In the genomic region with DNA sequence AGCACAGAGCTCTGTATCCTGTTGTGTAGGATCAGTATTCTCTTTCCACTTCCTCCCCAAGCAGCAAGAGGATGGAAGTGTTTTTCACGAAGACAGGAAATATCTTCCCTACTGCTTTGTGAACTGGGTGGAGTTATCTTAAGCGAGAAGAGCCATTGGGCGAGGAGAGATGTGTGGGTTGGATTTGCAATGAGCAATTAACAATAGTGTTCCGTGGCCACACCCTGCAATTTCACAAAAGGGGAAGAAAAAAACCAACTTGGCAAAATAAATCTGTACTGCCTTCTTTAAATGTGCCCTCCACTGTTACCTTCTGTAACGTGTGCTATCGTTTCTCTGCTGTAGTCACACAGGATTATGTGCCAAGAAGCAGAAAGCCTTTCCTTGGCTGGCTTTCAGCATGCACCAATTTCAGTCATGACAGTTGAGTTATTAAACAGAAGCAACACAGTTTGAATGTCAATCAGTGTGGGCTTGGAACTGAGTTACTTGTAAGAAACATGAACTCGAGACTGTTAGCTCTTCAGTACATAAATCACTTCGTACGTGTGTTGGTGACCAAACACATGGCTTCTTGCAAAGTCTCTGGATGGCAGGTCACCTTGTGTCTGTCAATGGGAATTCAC, we compare ENCODE assay signal across 12 mouse cellular contexts.
DNase-seq lines count a peak whose midpoint lies in the region; ATAC-seq and TF ChIP-seq lines count a peak whose summit lies in the region.
"Had no signal": no experiment of that assay in that cellular context is flagged by ENCODE, and none has a peak within 500 bp of the region (broad histone marks: within the 10 kb centered on the region; RNA-seq: fewer than 3 reads in every experiment).

No protein-coding gene starts in this region.

- TF ChIP-seq CTCF in lung, embryonic 14.5 days (IDR thresholded peaks at IDR 0.05; ENCODE audit: low read depth), result no peak

- peak; percentile 72 for DNase-seq in forebrain, embryonic 14.5 days (ENCODE audit: low spot score)
- peak; percentile 34 for DNase-seq in lung, embryonic 14.5 days
- no peak for DNase-seq in lung, postnatal 25 days (ENCODE audit: low spot score)
- DNase-seq in layer of hippocampus, postnatal 36 days, result no peak
- no peak for DNase-seq in gastrocnemius, postnatal 25 days
- DNase-seq: cerebellum, adult 8-10 months; kidney, adult 18-20 months; liver had no signal

- H3K27me3 ChIP-seq in forebrain, embryonic 14.5 days (replicated peaks; ENCODE audit: control insufficient read depth, insufficient read depth, low read length), result no peaks in the 10 kb centered on the region
- H3K27me3 ChIP-seq in forebrain, embryonic 15.5 days, result peaks cover 11% of the 10 kb centered on the region
- no peaks in the 10 kb centered on the region for H3K27me3 ChIP-seq in lung, embryonic 14.5 days (ENCODE audit: insufficient read depth, low read length)
- H3K27me3 ChIP-seq: neural tube, embryonic 12.5 days had no signal

- no peaks in the 10 kb centered on the region for H3K36me3 ChIP-seq in forebrain, embryonic 14.5 days (ENCODE audit: control insufficient read depth, insufficient read depth, low read length)
- no peaks in the 10 kb centered on the region for H3K36me3 ChIP-seq in forebrain, embryonic 15.5 days
- H3K36me3 ChIP-seq in lung, embryonic 14.5 days (ENCODE audit: insufficient read depth), result no peaks in the 10 kb centered on the region
- H3K36me3 ChIP-seq: neural tube, embryonic 12.5 days had no signal

- 68% methylated on average over 9 of the region's 9 CpGs for WGBS in forebrain, embryonic 14.5 days
- WGBS in forebrain, embryonic 15.5 days, result 53% methylated on average over 9 of the region's 9 CpGs
- WGBS in lung, embryonic 14.5 days, result 56% methylated on average over 9 of the region's 9 CpGs

- peaks cover 13% of the 10 kb centered on the region for H3K4me1 ChIP-seq in forebrain, embryonic 14.5 days (ENCODE audit: control insufficient read depth, insufficient read depth, low read length)
- H3K4me1 ChIP-seq in forebrain, embryonic 15.5 days, result peaks cover 31% of the 10 kb centered on the region
- H3K4me1 ChIP-seq in lung, embryonic 14.5 days (ENCODE audit: insufficient read depth), result peaks cover 22% of the 10 kb centered on the region

- H3K4me2 ChIP-seq in forebrain, embryonic 14.5 days (ENCODE audit: low read length), result no peak overlapping the region
- H3K4me2 ChIP-seq in forebrain, embryonic 15.5 days (replicated peaks), result no peak overlapping the region
- H3K4me2 ChIP-seq in lung, embryonic 14.5 days, result no peak overlapping the region
- H3K4me2 ChIP-seq: neural tube, embryonic 12.5 days had no signal

- H3K9ac ChIP-seq in forebrain, embryonic 14.5 days (ENCODE audit: low read length), result no peak overlapping the region
- H3K9ac ChIP-seq in forebrain, embryonic 15.5 days (replicated peaks), result no peak overlapping the region
- H3K9ac ChIP-seq in lung, embryonic 14.5 days, result no peak overlapping the region
- H3K9ac ChIP-seq: neural tube, embryonic 12.5 days had no signal

- H3K27ac ChIP-seq in forebrain, embryonic 14.5 days (ENCODE audit: low read depth, low read length), result no peak overlapping the region
- H3K27ac ChIP-seq in forebrain, embryonic 15.5 days (replicated peaks), result no peak overlapping the region
- H3K27ac ChIP-seq in lung, embryonic 14.5 days (ENCODE audit: low read depth), result no peak overlapping the region
- H3K27ac ChIP-seq: neural tube, embryonic 12.5 days had no signal

- ATAC-seq in forebrain, embryonic 14.5 days, result no peak
- ATAC-seq in forebrain, embryonic 15.5 days (replicated peaks), result no peak
- no peak for ATAC-seq in lung, embryonic 14.5 days (ENCODE audit: insufficient read depth)
- ATAC-seq in granulocyte monocyte progenitor cell, adult 5-6 weeks (replicated peaks; ENCODE audit: poor library complexity, severe bottlenecking), result peak; percentile 92
- ATAC-seq in monocyte, adult 5-6 weeks (replicated peaks; ENCODE audit: insufficient number of reproducible peaks, low FRiP score, low TSS enrichment, poor library complexity, severe bottlenecking), result peak; percentile 92

- no peaks in the 10 kb centered on the region for H3K9me3 ChIP-seq in forebrain, embryonic 14.5 days (replicated peaks; ENCODE audit: control insufficient read depth, low read length)
- no peaks in the 10 kb centered on the region for H3K9me3 ChIP-seq in forebrain, embryonic 15.5 days
- H3K9me3 ChIP-seq in lung, embryonic 14.5 days (ENCODE audit: low read depth, low read length), result no peaks in the 10 kb centered on the region
- H3K9me3 ChIP-seq: neural tube, embryonic 12.5 days had no signal

- H3K4me3 ChIP-seq in forebrain, embryonic 14.5 days (ENCODE audit: low read depth, low read length), result no peak overlapping the region
- no peak overlapping the region for H3K4me3 ChIP-seq in forebrain, embryonic 15.5 days
- no peak overlapping the region for H3K4me3 ChIP-seq in lung, embryonic 14.5 days (ENCODE audit: low read depth, low read length)
- H3K4me3 ChIP-seq: neural tube, embryonic 12.5 days had no signal

Comparison
In these comparisons a context has a peak if more than half of its experiments do, and no peak if none do; other contexts are left out.
1. DNase-seq: peak in forebrain, embryonic 14.5 days (single experiment) and lung, embryonic 14.5 days (single experiment); none in lung, postnatal 25 days (single experiment), layer of hippocampus, postnatal 36 days (0 of 2) and gastrocnemius, postnatal 25 days (single experiment).
2. ATAC-seq: peak in granulocyte monocyte progenitor cell, adult 5-6 weeks (single experiment) and monocyte, adult 5-6 weeks (single experiment); none in forebrain, embryonic 14.5 days (single experiment), forebrain, embryonic 15.5 days (single experiment) and lung, embryonic 14.5 days (single experiment).